Mouse (Mus musculus) adrenal gland, postnatal 36 days (tissue): ENCODE data around the gene Luzp1. TPM values are rescaled to one million over a fixed set of nuclear protein-coding genes. Genes with fewer than 3 reads are reported as not detected.

Experiments used
- DNase-seq, 2 experiments: peaks; one replicate each; pipeline ENCODE4 v3.0.0; 2021; ENCODE audit warnings: mixed read lengths in 1 of 2
- total RNA-seq, 2 experiments: library from RNA; stranded (reverse); gene quantifications; 2 replicates each; pipeline ENCODE4 v1.2.3; 2021

Gene Luzp1
- total RNA-seq, 2 experiments from 2014 or later = 30.7 to 35.7 TPM

GRCm38 (mm10) chr4:136462086-136462838 is 7.3 kb upstream of the Luzp1 start, which contains the start of gene 6030445D17Rik:
TSS of gene 6030445D17Rik (plus strand) at chr4:136462250.
- DNase-seq = peak; percentile 85 to 89

DNA sequence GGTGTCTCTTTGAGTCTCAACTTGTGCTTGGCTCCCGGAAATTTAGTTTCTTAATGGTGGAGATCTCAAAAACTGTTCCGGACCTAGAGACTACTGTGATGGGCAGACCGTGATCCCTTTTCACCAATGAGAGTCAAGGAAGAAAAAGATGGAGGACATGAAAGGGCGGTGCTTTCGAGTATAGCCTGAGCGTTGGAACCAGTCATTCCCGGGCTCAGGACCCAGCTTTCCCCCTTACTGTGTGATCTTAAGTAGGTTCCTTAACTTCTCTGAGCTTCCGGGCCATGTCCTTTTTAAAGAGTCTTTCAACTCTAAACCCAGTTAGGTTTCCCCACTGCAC is 6.8 kb upstream of the Luzp1 start:
- DNase-seq = peak; percentile 19 to 40

- no peak for DNase-seq
Observed at GRCm38 (mm10) chr4:136463436-136463835, 6.1 kb upstream of the Luzp1 start.

DNA sequence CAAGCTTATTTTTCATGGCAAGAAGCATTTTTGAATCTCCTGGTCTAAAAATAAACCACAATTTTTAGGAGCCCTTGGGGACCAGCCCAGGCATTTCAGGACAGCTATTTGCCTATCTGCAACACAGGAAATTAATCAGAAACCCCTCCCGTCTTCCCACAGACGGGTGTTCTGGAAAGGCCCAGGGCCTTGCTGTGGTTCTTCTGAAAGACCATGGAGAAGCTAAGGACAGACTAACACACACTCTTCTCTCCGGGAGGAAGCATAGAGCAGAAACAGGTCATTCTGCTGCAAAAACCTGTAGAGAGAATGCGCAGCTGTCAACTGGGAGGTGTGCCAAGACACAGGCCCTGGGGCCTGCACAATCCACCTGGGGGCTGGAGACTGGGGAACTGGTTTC is 3.3 kb upstream of the Luzp1 start:
- DNase-seq = peak in 1 of 2 experiments; percentile 34

- peak; percentile 14 to 20 for DNase-seq
Observed at GRCm38 (mm10) chr4:136468553-136469327, 821 bp upstream of the Luzp1 start.

- peak; percentile 53 to 69 for DNase-seq
Observed at GRCm38 (mm10) chr4:136469941-136470346, 383 bp downstream of the Luzp1 start.

DNA sequence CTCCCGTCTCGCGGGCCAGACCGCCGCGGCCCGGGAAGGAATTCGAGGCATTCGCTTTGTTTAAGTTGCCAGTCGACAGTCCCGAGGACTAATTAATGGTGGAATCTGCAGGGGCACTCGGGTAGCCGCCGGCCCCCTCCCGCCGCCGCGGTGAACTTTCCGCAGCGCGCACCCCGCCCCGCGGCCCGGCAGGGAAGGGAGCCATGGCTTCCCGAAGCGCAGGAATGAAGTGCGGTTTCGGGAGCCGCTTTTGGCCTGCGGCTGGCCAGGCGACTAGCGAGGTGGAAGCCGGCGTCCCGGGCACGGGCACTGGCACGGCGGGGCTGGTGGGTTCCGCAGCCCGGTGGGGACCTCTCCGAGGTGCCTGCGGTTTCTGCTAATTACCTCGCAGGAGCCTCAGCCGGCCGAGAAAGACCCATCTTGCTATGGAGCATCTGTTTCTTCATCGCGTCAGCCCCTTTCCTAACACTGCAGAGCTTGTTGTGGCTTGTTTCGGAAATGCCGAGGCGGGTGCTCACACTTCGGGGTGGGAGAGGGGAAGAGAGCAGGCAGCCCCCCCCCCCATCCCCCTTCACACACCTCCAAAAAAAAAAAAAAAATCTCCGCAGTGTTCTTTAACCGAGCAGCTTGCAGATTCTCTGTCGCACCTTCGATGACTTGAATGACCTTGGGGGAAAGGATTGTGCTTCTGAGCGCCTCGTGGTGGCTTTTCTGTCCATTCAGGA is 948 bp downstream of the Luzp1 start:
- peak; percentile 48 to 73 for DNase-seq

GRCm38 (mm10) chr4:136476692-136477091 is 7.1 kb downstream of the Luzp1 start:
- DNase-seq = no peak

- DNase-seq = no peak
Observed at GRCm38 (mm10) chr4:136486549-136486948, 17.0 kb downstream of the Luzp1 start.

DNA sequence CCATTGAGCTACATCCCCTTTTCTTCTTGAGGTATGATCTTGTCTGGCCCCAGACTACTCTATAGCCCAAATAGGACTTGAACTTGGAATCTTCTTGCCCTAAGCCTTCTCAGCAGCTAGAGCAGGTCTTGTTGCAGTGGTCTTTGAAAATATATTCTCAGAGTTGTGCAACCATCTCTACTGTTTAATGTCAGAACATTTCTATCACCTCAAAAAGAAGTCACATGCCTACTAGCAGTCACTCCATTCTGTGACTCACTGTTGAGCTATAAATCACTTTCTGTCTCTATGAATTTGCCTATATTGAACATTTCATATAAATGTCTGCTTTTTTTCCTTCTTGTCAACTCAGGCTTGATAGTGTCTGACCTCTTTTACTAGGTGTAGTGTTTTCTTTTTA is 26.4 kb downstream of the Luzp1 start:
- no peak for DNase-seq

GRCm38 (mm10) chr4:136505426-136506215 is 36.1 kb downstream of the Luzp1 start:
- no peak for DNase-seq

- DNase-seq = peak; percentile 42 to 49
Observed at GRCm38 (mm10) chr4:136509857-136510256, 40.3 kb downstream of the Luzp1 start.

DNA sequence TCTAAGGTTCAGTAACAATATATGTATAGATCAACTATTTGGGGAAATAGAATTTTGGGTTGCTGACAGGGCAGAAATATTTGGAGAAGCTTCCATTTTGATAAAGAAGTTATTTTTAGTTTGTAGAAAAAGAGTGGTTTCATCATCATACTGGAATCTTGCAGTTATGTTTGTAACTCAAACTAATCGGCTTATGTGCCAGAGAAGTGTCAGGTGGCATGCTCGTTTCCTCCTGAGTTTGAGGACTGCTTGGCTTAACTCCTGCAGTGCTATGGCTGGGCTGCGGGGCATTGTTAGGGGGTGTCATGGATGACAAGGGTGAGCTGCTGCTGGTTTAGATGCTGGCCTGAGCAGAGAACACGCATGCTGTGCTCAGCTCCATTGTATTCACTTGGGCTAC is 42.1 kb downstream of the Luzp1 start:
- DNase-seq = peak in 1 of 2 experiments; percentile 14

- peak in 1 of 2 experiments; percentile 18 for DNase-seq
Observed at GRCm38 (mm10) chr4:136512905-136513304, 43.3 kb downstream of the Luzp1 start.

- no peak for DNase-seq
Observed at GRCm38 (mm10) chr4:136518141-136518540, 48.6 kb downstream of the Luzp1 start.

GRCm38 (mm10) chr4:136518576-136518975 is 49.0 kb downstream of the Luzp1 start:
- DNase-seq = no peak

- no peak for DNase-seq
Observed at GRCm38 (mm10) chr4:136519866-136520265, 50.3 kb downstream of the Luzp1 start.

DNA sequence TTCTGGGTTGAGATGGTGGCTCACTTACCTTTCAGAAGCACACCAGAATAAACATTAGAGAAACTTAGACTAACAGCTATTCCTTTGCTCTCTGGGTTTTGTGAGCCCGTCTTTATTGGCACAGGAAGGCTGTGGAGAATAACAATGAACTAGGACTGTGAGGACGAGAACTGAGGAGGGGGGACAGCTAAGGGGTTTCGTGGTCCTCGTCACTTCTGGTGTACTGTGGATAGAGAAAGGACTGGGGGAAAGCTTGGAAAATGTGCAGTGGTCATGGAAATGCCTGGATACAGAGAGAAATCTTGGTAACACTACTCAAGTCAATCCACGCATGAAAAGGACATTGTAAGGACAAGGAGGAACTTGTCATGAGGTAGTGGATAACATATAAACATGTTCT is 52.3 kb downstream of the Luzp1 start:
- no peak for DNase-seq

DNA sequence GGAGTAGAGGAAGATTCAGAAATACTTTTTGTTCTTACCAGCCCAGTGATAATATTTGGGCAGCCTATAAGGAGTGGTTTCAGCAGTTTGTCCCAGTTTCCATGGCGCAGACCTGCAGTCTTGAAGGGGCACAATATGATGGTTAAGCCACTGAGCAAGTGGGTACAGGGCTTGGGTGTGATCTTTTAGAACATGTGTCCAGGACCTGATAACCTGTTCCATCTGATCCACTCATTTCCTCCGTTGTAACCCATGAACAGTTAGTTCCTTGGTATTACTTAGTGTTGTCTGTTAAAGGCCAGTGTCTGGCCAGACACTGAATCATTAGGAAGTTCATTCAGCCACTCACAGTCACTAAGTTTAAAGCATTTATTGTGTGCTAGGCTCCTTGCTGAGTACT is 54.7 kb downstream of the Luzp1 start:
- no peak for DNase-seq

DNA sequence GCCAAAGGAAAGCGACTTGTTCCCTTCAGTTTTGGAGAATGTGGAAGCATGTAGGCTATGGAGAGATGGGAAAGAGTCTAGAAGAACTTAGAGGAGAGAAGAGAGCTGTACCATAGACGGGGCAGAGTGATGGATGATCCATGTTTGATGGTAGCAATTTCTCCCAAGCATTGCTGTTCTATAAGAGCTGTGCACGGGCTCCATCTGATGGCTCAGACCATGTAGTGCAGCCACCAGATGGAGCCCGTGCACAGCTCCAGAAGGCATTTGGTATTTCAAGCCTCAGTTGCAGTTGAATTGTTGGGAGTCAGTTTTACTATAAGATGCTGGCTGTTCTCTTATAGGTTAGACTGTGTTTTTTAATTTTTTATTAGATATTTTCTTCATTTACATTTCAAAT is 56.9 kb downstream of the Luzp1 start:
- DNase-seq = peak; percentile 62 to 72

- peak in 1 of 2 experiments; percentile 7 for DNase-seq
Observed at GRCm38 (mm10) chr4:136545151-136545550, 75.6 kb downstream of the Luzp1 start.
